Comparison of ENCODE assay signal across 8 mouse cellular contexts in the genomic region with DNA sequence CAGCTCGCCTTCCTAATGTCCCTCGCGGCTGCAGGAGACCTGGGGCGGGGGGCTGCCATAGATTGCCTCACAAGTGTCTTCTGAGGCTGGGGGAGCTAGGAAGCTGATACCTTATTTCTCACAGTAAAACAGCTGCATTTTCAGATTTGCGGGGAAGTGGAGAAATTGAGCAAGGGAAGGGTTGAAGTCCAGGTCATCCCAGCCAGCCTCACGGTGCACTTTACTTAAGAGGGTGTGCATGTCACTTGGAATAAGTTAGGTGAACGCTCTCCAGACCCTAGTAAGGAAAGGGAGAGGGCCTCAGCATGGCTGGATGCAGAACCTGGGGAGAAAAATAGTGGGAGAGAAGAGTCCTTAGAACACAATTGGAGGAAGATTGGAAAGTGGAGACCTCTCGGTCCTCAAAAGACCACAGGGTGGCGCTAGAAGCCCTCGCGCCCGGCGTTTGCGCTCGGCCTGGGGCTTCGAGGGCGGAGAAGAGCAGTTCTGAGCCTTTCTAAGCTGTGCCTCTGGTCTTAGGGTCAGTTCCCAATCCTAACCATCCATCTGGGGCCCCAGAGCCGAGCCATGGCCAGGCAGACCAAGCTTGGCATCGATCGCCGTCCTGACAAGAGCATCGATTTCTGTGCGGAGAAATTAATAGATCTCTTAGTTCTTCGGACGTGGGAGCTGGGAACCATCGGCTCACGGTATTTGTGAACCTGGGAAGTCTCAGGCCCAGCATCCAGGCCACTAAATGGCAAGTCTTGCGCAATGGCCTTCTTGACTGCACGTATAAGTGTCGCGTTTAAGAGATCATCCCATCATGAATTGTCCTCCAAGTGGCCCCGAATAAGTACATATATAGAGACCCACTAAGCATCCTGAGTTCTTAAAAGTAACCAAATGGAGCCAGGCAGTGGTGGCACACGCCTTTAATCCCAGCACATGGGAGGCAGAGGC. TPM values are rescaled to one million over a fixed set of nuclear protein-coding genes. Genes with fewer than 3 reads are reported as not detected.
DNase-seq lines count a peak whose midpoint lies in the region; ATAC-seq and TF ChIP-seq lines count a peak whose summit lies in the region.

No protein-coding gene starts in this region.

- no peaks in the 10 kb centered on the region for H3K79me2 ChIP-seq in liver, adult 2 months (ENCODE audit: control insufficient read depth, insufficient read depth, low read length)

- TF ChIP-seq POLR2A in liver, adult 2 months (IDR thresholded peaks at IDR 0.05; ENCODE audit: extremely low read depth, insufficient read depth, low read length) = no peak

- H3K9ac ChIP-seq in liver, adult 2 months (ENCODE audit: low read depth, low read length) = no peak overlapping the region
- no peak overlapping the region for H3K9ac ChIP-seq in midbrain, postnatal 0 days (replicated peaks; ENCODE audit: low read length, poor library complexity, severe bottlenecking)
- H3K9ac ChIP-seq in stomach, embryonic 16.5 days (ENCODE audit: low read length) = 0 out of 2 replicates have a peak overlapping the region, but pooled peaks have one; percentile 38

- peak overlapping the region; percentile 43 for H3K4me2 ChIP-seq in midbrain, postnatal 0 days (ENCODE audit: low read depth, low read length, poor library complexity, severe bottlenecking)
- peak overlapping the region; percentile 51 for H3K4me2 ChIP-seq in stomach, embryonic 16.5 days (ENCODE audit: low read depth, low read length)

- H3K4me1 ChIP-seq in liver, adult 2 months (ENCODE audit: control insufficient read depth, insufficient read depth, low read length) = peaks cover 6% of the 10 kb centered on the region; the same call in 1 of the 2 replicates
- 0 out of 2 replicates have a peak, but pooled peaks cover 4% of the 10 kb centered on the region for H3K4me1 ChIP-seq in midbrain, postnatal 0 days (ENCODE audit: insufficient read depth, low read length)
- peaks cover 26% of the 10 kb centered on the region for H3K4me1 ChIP-seq in stomach, embryonic 16.5 days (ENCODE audit: control insufficient read depth, insufficient read depth, low read length)

- TF ChIP-seq CTCF in liver, adult 2 months (IDR thresholded peaks at IDR 0.05; ENCODE audit: low read depth, low read length) = peak; percentile 74
- TF ChIP-seq CTCF in midbrain, postnatal 0 days (IDR thresholded peaks at IDR 0.05) = peak; percentile 81

- intact Hi-C loops in gastrocnemius, postnatal 36 days (cut with DNase I) = loop anchor here (1.0 kb wide), 2 partner anchors 20 to 23 kb away; no protein-coding TSS in a partner anchor

- H3K27ac ChIP-seq in liver, adult 2 months (replicated peaks; ENCODE audit: insufficient read depth, low read depth, low read length) = no peak overlapping the region
- H3K27ac ChIP-seq in midbrain, postnatal 0 days (ENCODE audit: low read depth, low read length) = no peak overlapping the region
- no peak overlapping the region for H3K27ac ChIP-seq in stomach, embryonic 16.5 days (ENCODE audit: low read length)

- H3K27me3 ChIP-seq in liver, adult 2 months (ENCODE audit: control insufficient read depth, insufficient read depth, low read length) = peaks cover 13% of the 10 kb centered on the region
- peaks cover 80% of the 10 kb centered on the region for H3K27me3 ChIP-seq in midbrain, postnatal 0 days (ENCODE audit: insufficient read depth, low read length)
- peaks cover 78% of the 10 kb centered on the region for H3K27me3 ChIP-seq in stomach, embryonic 16.5 days (ENCODE audit: control insufficient read depth, insufficient read depth, low read length)

- no peaks in the 10 kb centered on the region for H3K9me3 ChIP-seq in midbrain, postnatal 0 days (ENCODE audit: low read length)
- H3K9me3 ChIP-seq in stomach, embryonic 16.5 days (replicated peaks; ENCODE audit: control insufficient read depth, low read length) = no peaks in the 10 kb centered on the region

- WGBS in liver, adult 2 months = 13% methylated on average over 33 of the region's 33 CpGs
- 15% methylated on average over 33 of the region's 33 CpGs for WGBS in midbrain, postnatal 0 days
- WGBS in stomach, embryonic 16.5 days = 15% methylated on average over 33 of the region's 33 CpGs

- no peak; the same call in 1 of the 2 replicates for ATAC-seq in midbrain, postnatal 0 days (ENCODE audit: low FRiP score)
- no peak for ATAC-seq in stomach, embryonic 16.5 days (ENCODE audit: insufficient read depth, low FRiP score)

- peak overlapping the region; percentile 15; the same call in 1 of the 2 replicates for H3K4me3 ChIP-seq in liver, adult 2 months (ENCODE audit: insufficient read depth, low read depth, low read length)
- H3K4me3 ChIP-seq in midbrain, postnatal 0 days (ENCODE audit: low read depth, low read length) = peak overlapping the region; percentile 28
- H3K4me3 ChIP-seq in stomach, embryonic 16.5 days (replicated peaks; ENCODE audit: low read length) = peak overlapping the region; percentile 30

- H3K36me3 ChIP-seq in liver, adult 2 months (ENCODE audit: control insufficient read depth, insufficient read depth, low read length) = no peaks in the 10 kb centered on the region
- H3K36me3 ChIP-seq in midbrain, postnatal 0 days (ENCODE audit: insufficient read depth, low read length) = no peaks in the 10 kb centered on the region
- H3K36me3 ChIP-seq in stomach, embryonic 16.5 days (ENCODE audit: control insufficient read depth, insufficient read depth, low read length) = no peaks in the 10 kb centered on the region

- DNase-seq in B cell, adult 2 months = peak; percentile 68 to 72
- peak; percentile 88 for DNase-seq in ZHBTc4 (ENCODE audit: low read depth, low spot score)
- peak; percentile 83 for DNase-seq in embryo, embryonic 10 days (ENCODE audit: low spot score)
- peak; percentile 34 to 48 for DNase-seq in gastrocnemius, postnatal 36 days
- DNase-seq in kidney, adult 11 months = peak; percentile 35
- DNase-seq in liver, adult 2 months (ENCODE audit: extremely low read depth, low read depth, low spot score) = peak; percentile 78
- DNase-seq in midbrain, postnatal 0 days (ENCODE audit: low spot score) = peak; percentile 74

RNA-seq across cellular contexts. Expression of a gene that starts 0.6 kb away (rescaled TPM):
- total RNA-seq in gastrocnemius, postnatal 36 days (2021) = not detected
- total RNA-seq in liver, adult 2 months (2014; rRNA removed) = 0.27 TPM in 1 of 2 replicates, not detected in the other
- polyA plus RNA-seq in liver, adult 2 months (2012; rRNA removed) = 0.04 and 0.12 TPM in 2 replicates
- total RNA-seq in midbrain, postnatal 0 days (2014; rRNA removed) = 1.1 and 2.4 TPM in 2 replicates
- 1.7 and 1.8 TPM in 2 replicates for polyA plus RNA-seq in midbrain, postnatal 0 days (2015; fragmentation: Nextera tagmentation; extraction: Ambion mirVana)
- polyA plus RNA-seq in stomach, embryonic 16.5 days (2015; fragmentation: Nextera tagmentation; extraction: Ambion mirVana) = 1.4 and 2.0 TPM in 2 replicates

RNA-seq across cellular contexts. Expression of a gene that starts 1.1 kb away (rescaled TPM):
- not detected for total RNA-seq in gastrocnemius, postnatal 36 days (2021)
- total RNA-seq in liver, adult 2 months (2014; rRNA removed) = not detected in 2 replicates
- polyA plus RNA-seq in liver, adult 2 months (2012; rRNA removed) = 0.02 TPM in 1 of 2 replicates, not detected in the other
- total RNA-seq in midbrain, postnatal 0 days (2014; rRNA removed) = 0.16 and 0.42 TPM in 2 replicates
- 0.25 and 0.27 TPM in 2 replicates for polyA plus RNA-seq in midbrain, postnatal 0 days (2015; fragmentation: Nextera tagmentation; extraction: Ambion mirVana)
- polyA plus RNA-seq in stomach, embryonic 16.5 days (2015; fragmentation: Nextera tagmentation; extraction: Ambion mirVana) = 0.41 and 0.50 TPM in 2 replicates

RNA-seq across cellular contexts. Expression of a gene that starts 28.5 kb away (rescaled TPM):
- 1 to 10 TPM; 4.8 to 8.3 TPM for total RNA-seq in gastrocnemius, postnatal 36 days (2021)
- 2.3 and 4.7 TPM in 2 replicates for total RNA-seq in liver, adult 2 months (2014; rRNA removed)
- 8.7 and 12.7 TPM in 2 replicates for polyA plus RNA-seq in liver, adult 2 months (2012; rRNA removed)
- total RNA-seq in midbrain, postnatal 0 days (2014; rRNA removed) = 15.6 and 19.0 TPM in 2 replicates
- 5.7 and 6.1 TPM in 2 replicates for polyA plus RNA-seq in midbrain, postnatal 0 days (2015; fragmentation: Nextera tagmentation; extraction: Ambion mirVana)
- polyA plus RNA-seq in stomach, embryonic 16.5 days (2015; fragmentation: Nextera tagmentation; extraction: Ambion mirVana) = 22.6 and 25.5 TPM in 2 replicates

RNA-seq across cellular contexts. Expression of a gene that starts 47.2 kb away (rescaled TPM):
- under 1 TPM; 0.20 to 0.49 TPM for total RNA-seq in gastrocnemius, postnatal 36 days (2021)
- under 0.01 and 0.07 TPM in 2 replicates for total RNA-seq in liver, adult 2 months (2014; rRNA removed)
- 0.04 and 0.06 TPM in 2 replicates for polyA plus RNA-seq in liver, adult 2 months (2012; rRNA removed)
- 0.66 and 1.2 TPM in 2 replicates for total RNA-seq in midbrain, postnatal 0 days (2014; rRNA removed)
- polyA plus RNA-seq in midbrain, postnatal 0 days (2015; fragmentation: Nextera tagmentation; extraction: Ambion mirVana) = 0.96 and 1.3 TPM in 2 replicates
- 0.63 and 1.0 TPM in 2 replicates for polyA plus RNA-seq in stomach, embryonic 16.5 days (2015; fragmentation: Nextera tagmentation; extraction: Ambion mirVana)

RNA-seq across cellular contexts. Expression of a gene that starts 50.9 kb away (rescaled TPM):
- under 1 TPM in 1 of 2 experiments, not detected in 1; 0.13 TPM for total RNA-seq in gastrocnemius, postnatal 36 days (2021)
- total RNA-seq in liver, adult 2 months (2014; rRNA removed) = 0.09 and 0.20 TPM in 2 replicates
- 0.39 and 0.83 TPM in 2 replicates for polyA plus RNA-seq in liver, adult 2 months (2012; rRNA removed)
- total RNA-seq in midbrain, postnatal 0 days (2014; rRNA removed) = not detected in 2 replicates
- not detected in 2 replicates for polyA plus RNA-seq in midbrain, postnatal 0 days (2015; fragmentation: Nextera tagmentation; extraction: Ambion mirVana)
- 0.16 and 0.26 TPM in 2 replicates for polyA plus RNA-seq in stomach, embryonic 16.5 days (2015; fragmentation: Nextera tagmentation; extraction: Ambion mirVana)

Comparison
In these comparisons a context has a peak if more than half of its experiments do, and no peak if none do; other contexts are left out.
1. DNase-seq: peak in every context shown above with its lines; median percentile 88 in ZHBTc4; 83 in embryo, embryonic 10 days; 78 in liver, adult 2 months; 74 in midbrain, postnatal 0 days; 70 in B cell, adult 2 months; 41 in gastrocnemius, postnatal 36 days; 35 in kidney, adult 11 months.